Mouse (Mus musculus): ENCODE data around the gene Crk.
A peak's percentile ranks its signal among the peaks of the same experiment; 100 is the strongest.

The Crk gene

GRCm38 (mm10) chr11:75678747-75679438 is at the start of gene Crk:
Gene Crk, plus strand, starts transcription at chr11:75679259.
- peak; percentile 99 for DNase-seq (ENCODE audit: low spot score)

DNA sequence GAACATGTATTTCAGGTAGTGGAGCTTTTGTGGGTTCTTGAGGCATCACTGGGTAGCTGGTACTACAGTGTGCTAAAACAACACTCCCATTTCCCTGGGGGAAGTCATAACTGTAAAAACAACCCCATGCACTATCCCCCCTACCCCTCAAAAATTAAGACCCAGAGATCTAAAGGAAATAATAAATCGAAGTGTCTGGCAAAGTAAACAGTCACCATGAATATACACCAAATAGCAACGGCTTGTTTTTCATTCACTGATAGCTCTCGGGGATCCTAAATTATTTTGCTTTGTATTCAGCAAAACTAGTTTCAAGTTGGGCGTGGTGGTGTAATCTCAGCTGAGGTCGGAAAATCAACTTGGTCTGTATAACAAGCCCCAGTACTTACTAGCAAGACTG is 49.0 kb upstream of the Crk start:
- DNase-seq (ENCODE audit: low spot score): no peak

DNA sequence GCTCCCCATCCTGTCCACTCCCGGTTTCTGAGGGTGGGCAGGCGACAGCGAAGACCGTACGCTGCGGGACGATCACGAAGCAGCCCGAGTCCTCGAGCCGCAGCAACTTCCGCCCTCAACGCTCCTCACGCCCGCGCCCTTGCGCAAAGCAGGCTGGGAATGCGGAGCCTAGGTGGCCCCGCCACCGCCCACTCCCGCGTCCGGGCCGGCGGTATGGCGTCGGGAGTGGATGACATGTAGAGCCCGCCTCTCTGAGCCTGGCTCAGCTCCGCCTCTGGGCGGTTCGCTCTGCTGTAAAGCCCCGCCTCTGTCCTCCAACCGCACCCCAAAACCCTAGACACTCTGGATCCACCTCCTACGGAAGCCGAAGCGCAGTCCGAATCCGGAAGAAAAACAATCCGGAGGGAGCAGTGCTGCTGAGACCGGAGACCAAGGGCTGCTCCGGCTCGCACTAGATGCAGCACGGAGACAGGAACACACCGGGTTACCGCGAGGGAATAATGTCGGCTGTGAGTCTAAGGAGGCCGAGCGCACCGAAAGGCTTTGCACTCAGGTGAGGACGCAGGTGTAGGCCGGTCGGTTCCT is 48.3 kb upstream of the Crk start, which contains the start of gene Inpp5k:
Inpp5k (plus strand) TSS at position 344 of the 585 bp plus-strand sequence.
- DNase-seq (ENCODE audit: low spot score): peak; percentile 96

- peak; percentile 22 for DNase-seq (ENCODE audit: low spot score)
Measured at GRCm38 (mm10) chr11:75631561-75632225, 47.4 kb upstream of the Crk start.

DNA sequence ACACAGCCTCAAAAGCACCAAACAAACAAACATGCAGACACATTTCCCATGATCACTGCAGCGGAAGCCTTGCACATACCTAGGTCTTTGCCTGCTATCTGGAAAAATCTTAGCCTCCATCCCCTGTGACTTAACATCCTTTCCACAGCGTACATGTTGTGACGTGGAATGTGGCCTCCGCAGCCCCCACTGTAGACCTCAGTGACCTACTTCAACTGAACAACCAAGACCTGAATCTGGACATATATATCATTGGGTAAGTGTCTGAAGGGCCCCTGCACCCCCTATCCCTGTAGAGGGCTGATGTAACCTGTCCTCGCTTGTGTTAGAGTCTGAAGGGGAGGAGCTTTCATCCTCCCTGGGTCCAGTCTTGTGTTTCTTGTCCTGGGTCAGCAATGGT is 46.1 kb upstream of the Crk start:
- DNase-seq (ENCODE audit: low spot score): no peak

GRCm38 (mm10) chr11:75634801-75635200 is 44.3 kb upstream of the Crk start:
- DNase-seq (ENCODE audit: low spot score): no peak

DNA sequence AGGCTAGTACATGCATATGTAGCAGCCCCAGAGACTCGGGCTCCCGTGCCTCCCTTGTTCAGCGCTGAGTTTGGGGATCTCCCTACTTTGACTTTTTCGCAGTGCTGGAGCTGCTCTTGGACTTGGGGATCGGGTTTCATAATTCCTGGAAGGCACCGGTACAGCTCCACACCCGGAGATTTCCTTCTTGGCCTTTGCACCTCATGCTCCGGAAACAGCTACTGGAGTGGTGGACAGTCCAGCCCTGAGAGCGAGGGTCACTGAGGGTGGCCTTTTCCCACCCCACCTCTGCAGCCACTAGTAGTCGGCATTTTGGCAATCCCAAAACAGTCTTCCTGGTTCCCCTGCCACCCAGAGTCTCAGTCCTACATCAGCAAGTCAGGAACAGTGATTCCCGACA is 43.7 kb upstream of the Crk start:
- no peak for DNase-seq (ENCODE audit: low spot score)

GRCm38 (mm10) chr11:75643323-75643722 is 35.7 kb upstream of the Crk start:
- no peak for DNase-seq (ENCODE audit: low spot score)

DNA sequence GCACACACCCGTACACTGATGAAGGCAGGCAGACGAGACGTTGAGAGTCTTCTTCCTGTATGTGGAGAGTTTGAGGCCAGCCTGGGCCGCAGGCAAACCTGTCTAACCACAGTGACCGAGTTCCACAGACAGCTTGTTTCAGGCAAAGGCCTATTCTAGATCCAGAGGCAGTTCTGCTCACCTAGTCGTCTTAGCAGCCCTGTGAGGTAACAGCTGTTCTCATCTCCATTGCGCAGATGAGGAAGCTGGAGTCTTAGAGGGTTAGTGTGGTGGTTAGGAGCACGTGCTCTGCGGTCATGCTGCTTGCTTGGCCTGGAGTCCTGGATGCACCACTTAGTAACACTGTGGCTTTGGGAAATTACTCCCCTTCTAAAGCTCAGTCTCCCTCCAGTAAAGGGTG is 34.4 kb upstream of the Crk start:
- DNase-seq (ENCODE audit: low spot score): no peak

GRCm38 (mm10) chr11:75647681-75648211 is 31.3 kb upstream of the Crk start:
- no peak for DNase-seq (ENCODE audit: low spot score)

DNA sequence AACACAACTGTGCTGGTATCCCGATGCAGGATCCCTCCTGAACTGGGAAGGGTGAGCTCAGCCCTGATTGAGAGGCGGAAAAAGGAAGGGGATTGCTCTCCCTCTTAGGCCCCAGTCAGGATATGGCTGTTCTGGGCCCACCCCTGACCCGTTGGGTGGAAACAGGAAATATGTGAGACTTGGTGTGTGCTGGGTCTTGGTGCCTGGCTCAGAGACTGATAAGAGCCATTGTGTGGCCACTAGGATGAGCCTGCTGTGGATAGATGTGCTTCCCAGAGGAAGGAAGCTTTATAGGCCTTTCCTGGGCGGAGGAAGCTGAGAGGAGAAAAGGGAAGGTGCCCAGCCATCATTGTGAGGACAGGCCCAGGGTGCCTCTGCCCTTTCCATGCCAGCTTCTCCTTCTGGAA is 29.9 kb upstream of the Crk start:
- DNase-seq (ENCODE audit: low spot score): no peak

- DNase-seq (ENCODE audit: low spot score): no peak
Measured at GRCm38 (mm10) chr11:75650311-75650710, 28.7 kb upstream of the Crk start, which contains the start of gene Myo1c. Gene Myo1c, plus strand, starts transcription at chr11:75650504.

DNA sequence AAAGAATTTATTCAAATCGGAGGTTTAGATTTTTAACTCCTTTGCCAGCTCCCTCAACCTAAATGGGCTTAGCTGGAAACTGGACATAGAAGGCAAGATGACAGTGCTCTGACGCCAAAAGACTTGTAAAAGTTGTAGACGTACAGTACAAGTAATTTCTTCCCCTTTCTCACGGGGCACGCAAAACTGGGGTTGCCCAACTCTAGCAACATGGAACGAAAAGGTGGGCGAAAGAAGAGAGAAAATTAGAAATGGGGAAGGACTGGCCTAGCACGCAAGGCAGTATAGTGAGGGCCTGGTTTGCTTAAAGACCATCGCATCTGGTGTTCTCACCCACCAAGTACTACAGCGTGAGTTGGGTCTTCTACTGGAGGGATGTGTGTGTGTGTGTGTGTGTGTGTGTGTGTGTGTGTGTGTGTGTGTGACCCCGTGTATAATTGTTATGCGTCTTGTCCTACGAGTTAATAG is 28.1 kb upstream of the Crk start:
- no peak for DNase-seq (ENCODE audit: low spot score)

DNA sequence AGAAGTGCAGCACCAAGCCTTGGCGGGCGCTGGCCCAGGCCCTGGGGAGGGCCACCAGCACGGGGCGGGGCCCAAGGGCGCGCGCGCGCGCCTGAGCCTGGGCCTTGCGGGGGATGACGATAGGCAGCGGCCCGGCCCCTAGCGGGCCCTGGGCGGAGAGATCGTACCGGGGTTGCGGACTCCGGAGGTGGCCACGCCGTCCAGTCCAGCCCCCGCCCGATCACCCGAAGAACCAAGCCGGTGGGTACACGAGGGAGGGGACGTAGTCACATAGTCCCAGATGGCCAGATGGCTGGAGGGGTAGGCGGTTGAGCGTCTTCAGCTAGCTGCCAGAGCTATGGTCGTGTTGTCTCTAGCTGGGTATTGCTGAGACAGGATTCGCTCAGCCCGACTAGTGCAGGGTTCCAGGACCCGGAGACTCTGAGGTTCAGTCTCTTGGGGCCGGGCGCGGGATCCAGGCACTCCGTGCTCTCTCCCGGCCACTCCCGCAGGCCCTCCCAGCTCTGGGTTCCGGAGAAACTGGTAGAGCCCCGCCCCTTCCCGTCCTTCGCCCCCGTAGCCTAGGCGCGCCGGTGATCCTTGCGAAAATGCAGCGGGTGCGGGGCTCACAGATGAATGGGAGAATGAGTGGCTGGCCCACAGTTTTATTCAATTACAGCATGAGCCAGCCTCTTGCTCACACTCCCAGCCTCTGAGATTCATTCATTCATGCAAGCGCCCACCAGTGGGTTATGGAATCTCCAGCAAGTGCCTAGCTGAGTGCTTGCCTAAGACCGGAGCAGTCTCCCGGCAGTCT is 27.4 kb upstream of the Crk start:
- DNase-seq (ENCODE audit: low spot score): peak; percentile 75

- no peak for DNase-seq (ENCODE audit: low spot score)
Measured at GRCm38 (mm10) chr11:75652222-75652941, 26.7 kb upstream of the Crk start.

- DNase-seq (ENCODE audit: low spot score): no peak
Measured at GRCm38 (mm10) chr11:75652942-75653684, 25.9 kb upstream of the Crk start.

DNA sequence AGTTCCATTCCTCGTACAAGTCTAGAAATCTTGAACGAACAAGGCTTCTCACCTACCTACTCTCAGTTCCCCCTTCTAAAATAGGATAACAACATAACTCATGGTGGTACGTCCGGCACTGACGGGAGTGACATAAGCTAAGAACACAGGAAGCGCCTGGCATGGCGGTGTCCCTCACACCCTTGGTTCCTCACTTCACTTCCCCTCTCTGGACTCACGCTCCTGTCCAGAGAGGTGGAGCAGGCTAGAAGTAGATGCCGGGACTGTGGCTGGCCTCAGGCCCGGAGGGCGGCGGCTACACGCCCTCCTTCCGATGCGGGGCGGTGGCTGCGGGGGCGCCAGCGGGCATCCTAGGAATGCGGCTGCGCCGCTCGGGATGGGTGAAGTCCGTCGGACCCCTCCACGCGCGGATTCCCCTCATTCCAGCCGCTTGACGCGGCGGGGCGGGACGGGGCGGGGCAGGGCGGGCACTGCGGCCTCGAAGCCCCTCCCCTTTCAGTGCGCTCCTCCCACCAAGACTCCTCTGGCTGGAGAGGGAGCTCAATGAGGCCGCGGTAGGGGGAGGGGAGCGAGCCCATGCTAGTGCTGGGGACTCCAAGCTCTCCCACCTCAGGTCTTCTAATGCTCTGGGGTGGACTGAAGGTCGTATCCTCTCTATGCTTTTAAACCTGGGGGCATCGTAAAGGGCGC is 25.1 kb upstream of the Crk start:
- DNase-seq (ENCODE audit: low spot score): peak; percentile 79

DNA sequence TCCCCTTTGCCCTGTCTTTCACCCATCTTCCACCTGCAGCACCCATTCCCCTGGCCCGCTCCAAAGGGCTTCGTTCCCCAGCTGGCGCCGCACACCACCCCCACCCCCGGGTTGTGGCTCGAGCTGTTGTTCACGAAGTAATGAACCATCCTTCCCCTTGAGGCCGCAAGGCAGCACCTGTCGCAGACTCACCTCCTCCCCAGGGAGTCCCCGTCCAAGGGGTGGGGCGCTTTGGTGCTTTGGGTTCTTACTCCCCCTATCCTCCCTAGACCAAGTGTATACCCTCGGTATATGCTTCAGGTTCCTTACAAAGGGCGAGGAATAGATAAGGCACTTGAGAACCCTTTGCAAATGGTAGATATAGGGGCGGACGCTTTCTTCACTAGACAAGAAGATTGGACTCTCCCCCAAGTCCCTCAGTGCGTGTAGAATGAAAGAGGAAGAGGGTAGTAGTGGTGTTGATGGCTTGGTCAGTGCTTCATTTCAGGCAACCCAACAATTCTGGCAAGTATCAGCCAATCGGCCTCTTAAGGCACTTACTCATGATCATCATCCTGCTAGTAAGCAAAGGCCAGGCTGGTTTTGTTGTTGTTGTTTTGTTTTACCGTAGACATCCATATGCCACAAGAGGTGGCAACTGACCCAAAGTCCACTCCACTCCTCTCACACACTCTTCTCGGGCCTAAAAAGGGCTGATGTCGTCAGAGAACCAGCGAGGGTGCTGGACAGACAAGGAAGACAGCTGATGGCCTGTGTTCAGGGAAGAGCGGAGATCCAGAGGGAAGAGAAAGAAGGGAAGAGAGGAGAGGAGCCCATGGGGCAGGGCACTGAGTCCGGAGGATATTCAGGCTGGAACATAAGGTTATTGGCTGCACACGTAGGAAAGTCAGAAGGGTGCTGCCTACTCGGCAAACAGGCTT is 24.3 kb upstream of the Crk start:
- peak; percentile 71 for DNase-seq (ENCODE audit: low spot score)

All from spleen, adult 12 weeks (tissue).